Mouse (Mus musculus) thymus, adult 2 months (tissue): ENCODE data around the gene B020031M17Rik. TPM values are rescaled to one million over a fixed set of nuclear protein-coding genes. Genes with fewer than 3 reads are reported as not detected.
"Not testable (repeated sequence)": the region's sequence is repeated elsewhere in the genome, so short reads cannot be mapped to it uniquely, and the experiment has no call there.

Experiments used
- DNase-seq: peaks from one replicate; pipeline ENCODE4 v3.0.0; 2021
- H3K27ac ChIP-seq: fragments of 200-500 bp; 2 replicates; pipeline ENCODE4 v1.5.1; 2012; ENCODE audit warnings: low read length, control low read depth; ENCODE audit not compliant: control insufficient read depth, insufficient read depth
- H3K27me3 ChIP-seq: fragments of 200-500 bp; 2 replicates; pipeline ENCODE4 v1.6.1; 2012; ENCODE audit warnings: mild to moderate bottlenecking, low read length, moderate library complexity, mixed read lengths; ENCODE audit not compliant: control insufficient read depth, insufficient read depth
- H3K36me3 ChIP-seq: fragments of 200-500 bp; 2 replicates; pipeline ENCODE4 v1.6.1; 2012; ENCODE audit warnings: mild to moderate bottlenecking, low read length, moderate library complexity; ENCODE audit not compliant: control insufficient read depth, insufficient read depth
- H3K4me1 ChIP-seq: fragments of 200-500 bp; replicated peaks from 2 replicates; pipeline ENCODE4 v1.6.1; 2012; ENCODE audit warnings: low read length; ENCODE audit not compliant: control insufficient read depth, insufficient read depth
- H3K4me3 ChIP-seq: fragments of 200-500 bp; 2 replicates; pipeline ENCODE4 v1.5.1; 2012; ENCODE audit warnings: mild to moderate bottlenecking, low read length, control low read depth, moderate library complexity; ENCODE audit not compliant: control insufficient read depth, insufficient read depth
- WGBS: fragments of 180-500 bp; shearing (Covaris S2); methylation state at CpG from one replicate; pipeline ENCODE4 v1.1.7; 2018; 5-methylcytosine and 5-hydroxymethylcytosine counted together
- polyA plus RNA-seq: library from polyadenylated mRNA; depleted of rRNA; stranded (reverse); fragments of >200 nt; gene quantifications from 2 replicates; pipeline ENCODE4 v1.2.3, GENCODE M21; 2012; rRNA removed

The B020031M17Rik gene
- polyA plus RNA-seq = not detected in 2 replicates

- 81% methylated on average over 4 of the region's 6 CpGs for WGBS
- H3K4me3 ChIP-seq, H3K4me1 ChIP-seq, DNase-seq, H3K27ac ChIP-seq, H3K36me3 ChIP-seq, H3K27me3 ChIP-seq: not testable (repeated sequence)
Observed at GRCm38 (mm10) chr13:119950706-119951105, at the start of gene B020031M17Rik. B020031M17Rik (minus strand) TSS chr13:119950806.

- H3K4me1 ChIP-seq, DNase-seq, H3K27me3 ChIP-seq, H3K4me3 ChIP-seq, H3K27ac ChIP-seq, H3K36me3 ChIP-seq: not testable (repeated sequence)
- WGBS = no CpG with 5 or more reads among the region's 4 CpGs
Observed at GRCm38 (mm10) chr13:119999215-119999614, 48.6 kb upstream of the B020031M17Rik start.

DNA sequence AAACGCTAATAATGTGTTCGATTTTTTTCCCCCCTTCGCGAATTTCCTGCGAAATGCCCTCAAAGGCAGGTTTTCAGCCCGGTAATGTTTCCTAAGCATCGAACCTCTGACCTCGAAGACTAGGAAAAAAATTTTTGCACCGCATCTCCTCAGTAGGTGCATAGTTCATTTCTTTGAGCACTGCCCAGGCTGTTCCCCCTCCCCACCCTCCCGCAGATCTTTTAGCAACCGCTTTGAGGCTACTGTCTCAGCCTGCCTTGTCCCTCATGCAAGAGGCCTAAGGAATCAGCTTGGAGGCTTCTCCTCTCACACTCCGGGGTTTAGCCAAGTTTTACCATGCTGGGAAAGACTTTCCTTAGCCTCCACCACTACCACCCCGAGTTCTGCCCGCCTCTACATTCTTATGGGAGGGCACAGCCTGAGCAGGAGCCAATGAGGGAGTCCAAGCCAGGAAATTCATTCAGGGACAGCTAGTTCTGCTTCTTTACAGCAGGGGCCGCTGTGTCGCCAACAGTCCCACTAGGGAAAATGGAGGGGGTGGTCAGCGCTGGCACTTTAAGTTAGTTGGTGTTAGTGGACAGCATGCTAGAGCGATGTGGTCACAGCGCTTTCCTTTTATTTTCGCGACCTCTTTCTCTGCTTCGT, 48.0 kb upstream of the B020031M17Rik start:
- not testable (repeated sequence) for H3K27me3 ChIP-seq, H3K36me3 ChIP-seq, H3K4me1 ChIP-seq, DNase-seq, H3K4me3 ChIP-seq, H3K27ac ChIP-seq
- no CpG with 5 or more reads among the region's 22 CpGs for WGBS

DNA sequence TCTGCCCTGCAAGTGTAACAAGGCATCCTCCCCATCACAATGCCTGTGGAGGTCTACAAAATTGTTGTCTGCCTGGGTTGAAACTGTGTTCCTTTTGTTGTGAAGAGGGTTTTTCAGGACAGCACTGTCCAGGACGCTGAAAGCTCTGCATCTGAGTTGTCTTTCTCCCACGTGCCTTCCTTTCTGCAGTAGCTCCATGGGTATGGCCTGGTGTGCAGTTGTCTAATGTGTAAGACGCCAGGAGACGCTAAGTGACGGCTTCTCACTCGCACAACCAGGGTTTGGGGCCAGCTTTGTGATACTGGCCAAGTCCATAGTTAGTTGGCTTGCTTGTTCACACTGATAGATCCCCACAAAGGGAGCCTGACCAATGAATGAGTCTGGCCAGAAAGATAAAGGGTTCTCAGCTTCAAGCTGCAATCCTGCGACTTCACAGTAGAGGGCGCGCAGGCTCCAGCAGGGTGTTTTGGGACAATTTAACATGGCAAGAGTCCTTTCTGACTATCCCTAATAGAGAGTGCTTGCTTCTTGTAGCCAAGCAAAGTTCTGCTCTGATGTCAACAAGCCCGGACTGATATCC, 41.4 kb upstream of the B020031M17Rik start:
- H3K4me1 ChIP-seq, H3K36me3 ChIP-seq, H3K4me3 ChIP-seq, H3K27ac ChIP-seq, H3K27me3 ChIP-seq, DNase-seq: not testable (repeated sequence)
- no CpG with 5 or more reads among the region's 10 CpGs for WGBS

DNA sequence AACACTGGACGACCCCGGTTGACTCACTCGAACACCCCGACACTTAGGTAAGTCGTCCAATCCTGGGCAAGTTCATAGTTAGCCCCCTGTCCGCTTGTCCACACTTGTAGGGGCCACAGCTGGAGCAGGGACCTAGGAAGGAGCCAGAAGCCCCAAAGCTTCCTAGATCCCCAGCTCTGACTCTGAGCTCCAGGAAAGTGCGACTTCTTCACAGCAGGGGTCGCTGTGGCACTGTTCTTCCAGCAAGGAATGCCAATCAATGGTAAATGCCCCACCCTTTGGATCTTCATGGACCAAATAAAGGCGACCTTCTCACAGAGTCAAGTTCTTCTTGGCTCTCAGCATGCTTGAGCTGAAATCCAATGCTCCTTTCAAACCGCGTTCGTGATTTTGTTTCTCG, 40.7 kb upstream of the B020031M17Rik start:
- no CpG with 5 or more reads among the region's 13 CpGs for WGBS
- H3K4me1 ChIP-seq, DNase-seq, H3K27me3 ChIP-seq, H3K4me3 ChIP-seq, H3K36me3 ChIP-seq, H3K27ac ChIP-seq: not testable (repeated sequence)

GRCm38 (mm10) chr13:119969163-119969562, 18.6 kb upstream of the B020031M17Rik start:
- not testable (repeated sequence) for DNase-seq, H3K4me1 ChIP-seq, H3K27ac ChIP-seq, H3K4me3 ChIP-seq, H3K27me3 ChIP-seq, H3K36me3 ChIP-seq
- WGBS = no CpG with 5 or more reads among the region's 13 CpGs

DNA sequence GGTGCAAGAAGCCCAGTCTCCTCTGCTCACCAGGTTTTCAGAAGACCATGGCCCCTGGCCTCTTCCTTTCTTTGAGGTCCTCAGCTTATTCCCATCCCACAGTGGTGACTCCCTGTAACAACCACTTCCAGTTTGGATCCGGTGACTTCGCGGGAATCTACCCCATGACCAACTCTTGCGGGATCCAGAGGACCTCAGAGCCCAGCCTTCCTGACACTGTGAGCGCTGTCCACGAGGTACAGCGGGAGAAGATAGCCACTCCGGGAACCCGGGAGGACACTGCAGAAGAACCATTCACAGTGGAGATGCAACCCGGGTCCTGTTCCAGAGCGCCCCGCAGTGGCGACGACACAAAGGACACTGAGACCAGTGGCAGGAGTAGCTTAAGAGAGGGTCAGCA, 17.6 kb upstream of the B020031M17Rik start:
- H3K4me3 ChIP-seq, H3K36me3 ChIP-seq, H3K27ac ChIP-seq, DNase-seq, H3K4me1 ChIP-seq, H3K27me3 ChIP-seq: not testable (repeated sequence)
- WGBS = no CpG with 5 or more reads among the region's 14 CpGs

GRCm38 (mm10) chr13:119965968-119966367, 15.4 kb upstream of the B020031M17Rik start:
- not testable (repeated sequence) for H3K4me1 ChIP-seq, H3K36me3 ChIP-seq, H3K27ac ChIP-seq, H3K27me3 ChIP-seq, DNase-seq
- H3K4me3 ChIP-seq = peak overlapping the region; percentile 31
- WGBS = under 1% methylated on average over 22 of the region's 22 CpGs

DNA sequence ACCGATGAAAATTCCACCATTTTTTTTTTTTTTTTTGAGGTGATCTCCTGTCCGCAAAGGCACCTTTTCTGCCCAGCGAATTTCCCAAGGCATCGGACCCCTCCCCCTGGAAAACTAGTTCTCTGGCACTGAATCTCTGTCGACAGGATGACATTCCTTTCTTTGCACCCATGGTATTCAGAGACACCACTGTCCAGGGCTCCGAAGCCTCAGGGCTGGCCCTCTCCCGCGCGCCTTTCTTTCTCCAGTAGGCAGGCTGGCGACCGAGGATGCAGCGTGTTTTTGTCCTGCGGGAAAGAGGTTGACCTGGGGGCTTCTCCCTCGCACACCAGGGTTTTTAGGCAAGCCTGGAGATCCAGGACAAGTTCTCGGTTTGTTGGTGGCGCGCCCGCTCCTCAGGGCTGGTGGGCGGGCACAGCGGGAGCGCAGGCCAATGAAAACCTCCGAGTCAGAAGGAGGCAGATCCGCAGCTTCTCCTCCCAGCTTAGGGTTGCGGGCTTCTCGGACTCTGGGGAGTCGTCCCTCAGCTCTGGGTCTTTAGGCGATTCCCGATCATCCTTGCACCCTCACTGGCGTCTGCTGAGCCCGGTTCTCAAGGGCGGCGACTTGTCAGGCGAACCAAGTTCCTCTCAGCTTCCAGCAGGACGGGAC, 14.8 kb upstream of the B020031M17Rik start:
- not testable (repeated sequence) for DNase-seq, H3K27ac ChIP-seq, H3K27me3 ChIP-seq, H3K36me3 ChIP-seq, H3K4me1 ChIP-seq
- H3K4me3 ChIP-seq = peak overlapping the region; percentile 31
- WGBS = 3% methylated on average over 16 of the region's 34 CpGs

DNA sequence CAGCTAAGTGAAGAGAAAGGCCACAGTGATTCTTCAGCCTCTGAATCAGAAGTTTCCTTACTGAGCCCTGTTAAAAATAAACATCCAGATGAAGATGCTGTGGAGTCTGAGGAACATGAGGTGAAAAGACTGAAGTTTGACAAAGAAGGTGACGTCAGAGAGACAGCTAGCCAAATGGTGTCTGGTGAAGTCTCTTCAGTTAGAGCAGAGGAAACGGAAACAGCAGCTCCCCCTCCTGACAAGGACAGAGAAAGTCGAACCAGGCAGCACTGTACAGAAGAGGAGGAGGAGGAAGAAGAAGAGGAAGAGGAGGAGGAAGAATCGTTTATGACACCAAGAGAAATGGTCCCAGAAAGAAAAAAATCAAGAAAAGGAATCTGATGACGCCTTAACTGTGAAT, 12.2 kb upstream of the B020031M17Rik start:
- H3K36me3 ChIP-seq, H3K27me3 ChIP-seq, DNase-seq, H3K4me1 ChIP-seq, H3K27ac ChIP-seq, H3K4me3 ChIP-seq: not testable (repeated sequence)
- no CpG with 5 or more reads among the region's 5 CpGs for WGBS

DNA sequence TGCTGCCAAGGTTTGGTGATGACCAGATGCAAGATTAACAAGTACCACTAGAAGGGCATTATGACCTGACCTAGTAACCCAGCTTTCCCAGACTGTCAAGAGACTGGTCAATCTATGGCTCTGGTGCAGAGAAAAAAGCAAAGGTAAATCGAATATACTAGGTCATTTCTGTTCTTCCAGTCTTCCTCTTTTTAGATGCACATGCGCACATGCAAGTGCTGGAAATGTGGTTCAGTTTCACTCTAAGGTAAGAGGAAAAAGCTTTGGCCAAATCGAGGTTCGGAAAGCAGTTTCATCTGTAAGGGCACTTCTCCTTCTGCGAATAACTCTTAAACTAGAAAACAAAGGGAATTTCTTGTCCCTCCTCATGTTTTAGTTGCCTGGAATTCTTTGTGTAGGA, 5.0 kb upstream of the B020031M17Rik start:
- H3K27ac ChIP-seq, H3K4me1 ChIP-seq, H3K36me3 ChIP-seq, H3K4me3 ChIP-seq, DNase-seq, H3K27me3 ChIP-seq: not testable (repeated sequence)
- WGBS = no CpG with 5 or more reads among the region's 5 CpGs
